Mouse (Mus musculus): ENCODE results near the gene 4930447C04Rik. TPM values are rescaled to one million over a fixed set of nuclear protein-coding genes. Genes with fewer than 3 reads are reported as not detected.

The 4930447C04Rik gene
- 2.4 and 3.2 TPM in 2 replicates for polyA plus RNA-seq (2015; fragmentation: Nextera tagmentation; extraction: Ambion mirVana)

DNA sequence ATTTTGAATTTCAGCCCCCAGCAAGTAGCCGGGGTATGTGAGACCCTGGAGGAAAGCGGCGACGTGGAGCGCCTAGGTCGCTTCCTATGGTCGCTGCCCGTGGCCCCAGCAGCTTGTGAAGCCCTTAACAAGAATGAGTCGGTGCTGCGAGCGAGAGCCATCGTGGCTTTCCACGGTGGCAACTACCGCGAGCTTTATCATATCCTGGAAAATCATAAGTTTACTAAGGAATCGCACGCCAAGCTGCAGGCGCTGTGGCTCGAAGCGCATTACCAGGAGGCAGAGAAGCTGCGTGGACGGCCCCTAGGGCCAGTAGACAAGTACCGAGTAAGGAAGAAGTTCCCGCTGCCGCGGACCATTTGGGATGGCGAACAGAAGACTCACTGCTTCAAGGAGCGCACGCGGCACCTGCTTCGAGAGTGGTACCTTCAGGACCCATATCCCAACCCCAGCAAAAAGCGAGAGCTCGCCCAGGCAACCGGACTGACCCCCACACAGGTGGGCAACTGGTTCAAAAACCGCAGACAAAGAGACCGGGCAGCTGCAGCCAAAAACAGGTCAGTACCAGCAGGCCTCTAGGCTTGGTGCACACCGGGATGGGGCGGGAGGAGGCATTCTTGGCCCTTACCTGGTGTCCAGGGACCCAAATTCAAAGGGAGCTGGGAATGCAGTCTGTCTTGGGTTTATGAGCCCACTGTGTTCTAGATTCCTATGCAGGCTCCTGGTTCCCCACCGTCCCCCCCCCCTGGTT is at the start of gene 4930447C04Rik:
4930447C04Rik (minus strand) TSS at position 704 of the 751 bp plus-strand sequence.

DNA sequence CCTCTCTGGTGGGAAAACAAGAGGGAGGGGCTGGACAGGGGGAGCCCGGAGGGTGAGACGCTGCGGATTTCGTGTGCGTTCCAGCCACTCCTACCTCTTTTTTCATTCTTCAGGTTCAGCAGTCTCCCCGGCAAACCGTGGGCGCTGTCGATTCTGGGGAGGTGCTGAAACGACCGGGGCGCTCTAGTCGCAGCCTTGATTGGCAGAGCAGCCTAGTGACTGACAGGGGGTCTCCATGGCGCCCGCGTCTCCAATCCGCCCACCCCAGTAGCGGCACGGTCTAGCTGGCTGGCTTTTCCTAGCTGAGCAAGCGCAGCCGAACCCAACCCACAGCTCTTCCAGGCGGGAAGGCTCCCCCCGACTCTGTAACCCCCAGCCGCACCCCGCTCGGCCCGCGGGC is 958 bp downstream of the 4930447C04Rik start, which contains the start of gene Six6:
Six6 (plus strand) TSS at position 277 of the 400 bp plus-strand sequence.

Other genes with a start within 250 kb of the 4930447C04Rik start
- gene Ppm1a, start 183.3 kb downstream of the 4930447C04Rik start, polyA plus RNA-seq (2015; fragmentation: Nextera tagmentation; extraction: Ambion mirVana): 75.2 and 77.2 TPM in 2 replicates
- gene Six6, start 882 bp downstream of the 4930447C04Rik start, polyA plus RNA-seq (2015; fragmentation: Nextera tagmentation; extraction: Ambion mirVana): not detected in 2 replicates
- gene Six1, start 113.1 kb upstream of the 4930447C04Rik start, polyA plus RNA-seq (2015; fragmentation: Nextera tagmentation; extraction: Ambion mirVana): 50.2 and 52.4 TPM in 2 replicates
- 3.3 and 4.1 TPM in 2 replicates for gene Six4, start 172.7 kb upstream of the 4930447C04Rik start, polyA plus RNA-seq (2015; fragmentation: Nextera tagmentation; extraction: Ambion mirVana)
- gene Mnat1, start 182.9 kb upstream of the 4930447C04Rik start, polyA plus RNA-seq (2015; fragmentation: Nextera tagmentation; extraction: Ambion mirVana): 23.5 and 24.8 TPM in 2 replicates